Mouse (Mus musculus): ENCODE results near the gene Gfm2.

Gene Gfm2

DNA sequence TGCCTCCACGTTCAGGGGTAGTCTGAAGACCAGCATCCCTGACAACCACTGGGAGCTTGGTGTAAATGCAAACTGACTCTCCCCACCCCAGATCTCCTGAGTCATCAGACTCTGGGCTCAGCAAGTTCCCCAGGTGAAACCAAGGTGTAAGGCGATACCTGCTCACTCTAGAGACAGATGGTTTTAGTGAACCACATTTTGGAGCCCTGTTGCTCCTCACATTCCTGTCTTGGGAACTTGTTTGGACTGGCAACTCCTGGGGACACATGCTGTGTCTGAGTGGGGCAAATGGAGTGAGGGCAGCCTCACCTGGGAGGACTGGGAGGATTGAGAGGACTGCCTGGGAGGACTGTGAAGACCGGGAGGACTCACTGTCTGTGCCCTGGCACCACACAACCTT is 90.1 kb downstream of the Gfm2 start:
- no peak for DNase-seq (ENCODE audit: low read depth, low spot score)

DNA sequence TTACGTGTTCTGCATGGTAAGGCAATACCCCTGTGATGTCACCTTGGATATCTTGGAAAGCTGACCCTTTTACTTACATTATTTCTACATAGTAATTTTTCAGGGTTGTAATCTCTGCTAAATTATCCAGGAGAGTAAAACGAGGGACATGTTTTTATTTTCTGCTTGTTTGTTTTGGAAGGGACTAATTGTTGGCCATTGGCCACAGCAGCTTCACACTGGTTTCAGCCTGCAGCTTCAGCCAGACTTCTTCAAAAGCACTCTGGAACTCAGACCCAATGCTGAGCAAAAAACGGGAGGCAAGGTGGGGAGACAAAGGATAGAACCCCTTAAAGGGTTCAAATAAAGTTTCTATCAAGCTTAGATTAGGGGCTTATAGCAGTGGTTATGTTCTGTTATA is 92.4 kb downstream of the Gfm2 start:
- no peak for DNase-seq (ENCODE audit: low read depth, low spot score)
